In genomic region chr6:116642942-116643341, GRCm38 (mm10) we compare ENCODE assay signal across 23 mouse cellular contexts. TPM values are rescaled to one million over a fixed set of nuclear protein-coding genes. Genes with fewer than 3 reads are reported as not detected.
DNase-seq lines count a peak whose midpoint lies in the region; ATAC-seq lines count a peak whose summit lies in the region.
"Had no signal": no experiment of that assay in that cellular context is flagged by ENCODE, and none has a peak within 500 bp of the region (broad histone marks: within the 10 kb centered on the region; RNA-seq: fewer than 3 reads in every experiment).

No protein-coding gene starts in this region.

- no peak overlapping the region for H3K4me3 ChIP-seq in heart, embryonic 16.5 days (ENCODE audit: low read length)
- no peak overlapping the region for H3K4me3 ChIP-seq in brown adipose tissue, adult 24 weeks (ENCODE audit: insufficient read depth, low read depth, low read length)
- no peak overlapping the region for H3K4me3 ChIP-seq in forebrain, embryonic 10.5 days
- H3K4me3 ChIP-seq: forebrain, embryonic 12.5 days; hindbrain, embryonic 12.5 days; kidney, embryonic 15.5 days; liver, embryonic 15.5 days; neural tube, embryonic 12.5 days had no signal

- no peak overlapping the region for H3K4me2 ChIP-seq in heart, embryonic 16.5 days (ENCODE audit: low read depth, low read length)
- H3K4me2 ChIP-seq: forebrain, embryonic 12.5 days; hindbrain, embryonic 12.5 days; kidney, embryonic 15.5 days; liver, embryonic 15.5 days; neural tube, embryonic 12.5 days had no signal

- 79% methylated on average over 11 of the region's 11 CpGs for WGBS in heart, embryonic 16.5 days
- WGBS in forebrain, embryonic 10.5 days = 90% methylated on average over 11 of the region's 11 CpGs

- no peak for DNase-seq in heart, postnatal 4 days
- peak; percentile 71 to 81 for DNase-seq in frontal cortex, postnatal 36 days (ENCODE audit: low spot score in 2 of 2)
- peak; percentile 51 for DNase-seq in right cerebral cortex, postnatal 14 days
- DNase-seq in forebrain, embryonic 10.5 days (ENCODE audit: extremely low spot score, low spot score) = no peak
- no peak for DNase-seq in cerebellum, adult 11-12 months
- DNase-seq: cerebellum, postnatal 25 days; layer of hippocampus, postnatal 36 days; lung, postnatal 10 days had no signal

- peaks cover 47% of the 10 kb centered on the region for H3K4me1 ChIP-seq in heart, embryonic 16.5 days (ENCODE audit: control insufficient read depth, insufficient read depth, low read length)
- H3K4me1 ChIP-seq in brown adipose tissue, adult 24 weeks (ENCODE audit: control insufficient read depth, insufficient read depth, insufficient read length, low read length) = peaks cover 50% of the 10 kb centered on the region
- H3K4me1 ChIP-seq in forebrain, embryonic 10.5 days = no peaks in the 10 kb centered on the region
- H3K4me1 ChIP-seq: forebrain, embryonic 12.5 days; hindbrain, embryonic 12.5 days; neural tube, embryonic 12.5 days had no signal

- peak overlapping the region; percentile 78 for H3K27ac ChIP-seq in heart, embryonic 16.5 days (ENCODE audit: low read length)
- H3K27ac ChIP-seq in brown adipose tissue, adult 24 weeks (replicated peaks; ENCODE audit: low read depth, low read length) = peak overlapping the region; percentile 99
- no peak overlapping the region for H3K27ac ChIP-seq in forebrain, embryonic 10.5 days
- H3K27ac ChIP-seq: forebrain, embryonic 12.5 days; hindbrain, embryonic 12.5 days; kidney, embryonic 15.5 days; liver, embryonic 15.5 days; neural tube, embryonic 12.5 days had no signal

- no peaks in the 10 kb centered on the region for H3K36me3 ChIP-seq in heart, embryonic 16.5 days (ENCODE audit: control insufficient read depth, insufficient read depth)
- no peaks in the 10 kb centered on the region for H3K36me3 ChIP-seq in forebrain, embryonic 10.5 days (replicated peaks)
- H3K36me3 ChIP-seq: kidney, embryonic 15.5 days; liver, embryonic 15.5 days had no signal

- no peak for ATAC-seq in heart, embryonic 16.5 days (replicated peaks; ENCODE audit: extremely low read depth, insufficient read depth, low FRiP score)

- no peaks in the 10 kb centered on the region for H3K9me3 ChIP-seq in heart, embryonic 16.5 days (replicated peaks; ENCODE audit: control insufficient read depth, low read length)
- H3K9me3 ChIP-seq in forebrain, embryonic 10.5 days = no peaks in the 10 kb centered on the region
- H3K9me3 ChIP-seq: forebrain, embryonic 12.5 days; hindbrain, embryonic 12.5 days; kidney, embryonic 15.5 days; liver, embryonic 15.5 days; neural tube, embryonic 12.5 days had no signal

- no peaks in the 10 kb centered on the region for H3K27me3 ChIP-seq in heart, embryonic 16.5 days (ENCODE audit: control insufficient read depth, insufficient read depth, low read length)
- H3K27me3 ChIP-seq in forebrain, embryonic 10.5 days (ENCODE audit: poor library complexity, severe bottlenecking) = no peaks in the 10 kb centered on the region
- H3K27me3 ChIP-seq: forebrain, embryonic 12.5 days; hindbrain, embryonic 12.5 days; kidney, embryonic 15.5 days; liver, embryonic 15.5 days had no signal

- no peak overlapping the region for H3K9ac ChIP-seq in heart, embryonic 16.5 days (ENCODE audit: low read length)
- H3K9ac ChIP-seq: forebrain, embryonic 12.5 days; hindbrain, embryonic 12.5 days; kidney, embryonic 15.5 days; liver, embryonic 15.5 days; neural tube, embryonic 12.5 days had no signal

RNA-seq across cellular contexts. Expression of gene Depp1, which starts 7.5 kb away (rescaled TPM):
- 65.7 and 68.9 TPM in 2 replicates for polyA plus RNA-seq in heart, embryonic 16.5 days (2015; fragmentation: Nextera tagmentation; extraction: Ambion mirVana)
- 10 to 100 TPM; 36.8 to 42.9 TPM for total RNA-seq in heart, postnatal 4 days (2021)
- polyA plus RNA-seq in brown adipose tissue, adult 24 weeks (2012; ENCODE audit: insufficient read depth, insufficient read length, missing spikeins) = 39.6 and 45.2 TPM in 2 replicates
- 5.4 and 6.7 TPM in 2 replicates for polyA plus RNA-seq in forebrain, embryonic 10.5 days (2016; fragmentation: Nextera tagmentation; extraction: Ambion mirVana)
- total RNA-seq: megakaryocyte-erythroid progenitor cell, adult 5-6 weeks had no signal

RNA-seq across cellular contexts. Expression of gene Zfp422, which starts 14.1 kb away (rescaled TPM):
- polyA plus RNA-seq in heart, embryonic 16.5 days (2015; fragmentation: Nextera tagmentation; extraction: Ambion mirVana) = 78.8 and 89.8 TPM in 2 replicates
- 10 to 100 TPM; 36.7 to 43.5 TPM for total RNA-seq in heart, postnatal 4 days (2021)
- 10.3 and 10.9 TPM in 2 replicates for polyA plus RNA-seq in brown adipose tissue, adult 24 weeks (2012; ENCODE audit: insufficient read depth, insufficient read length, missing spikeins)
- 299 and 311 TPM in 2 replicates for polyA plus RNA-seq in forebrain, embryonic 10.5 days (2016; fragmentation: Nextera tagmentation; extraction: Ambion mirVana)

RNA-seq across cellular contexts. Expression of gene Rassf4, which starts 30.8 kb away (rescaled TPM):
- polyA plus RNA-seq in heart, embryonic 16.5 days (2015; fragmentation: Nextera tagmentation; extraction: Ambion mirVana) = 6.2 and 6.5 TPM in 2 replicates
- total RNA-seq in heart, postnatal 4 days (2021) = 1 to 10 TPM; 5.4 to 6.3 TPM
- polyA plus RNA-seq in brown adipose tissue, adult 24 weeks (2012; ENCODE audit: insufficient read depth, insufficient read length, missing spikeins) = 3.6 and 4.2 TPM in 2 replicates
- 12.1 and 15.2 TPM in 2 replicates for polyA plus RNA-seq in forebrain, embryonic 10.5 days (2016; fragmentation: Nextera tagmentation; extraction: Ambion mirVana)

RNA-seq across cellular contexts. Expression of gene Olfr215, which starts 58.9 kb away (rescaled TPM):
- not detected in 2 replicates for polyA plus RNA-seq in heart, embryonic 16.5 days (2015; fragmentation: Nextera tagmentation; extraction: Ambion mirVana)
- not detected for total RNA-seq in heart, postnatal 4 days (2021)
- polyA plus RNA-seq in brown adipose tissue, adult 24 weeks (2012; ENCODE audit: insufficient read depth, insufficient read length, missing spikeins) = not detected in 2 replicates
- polyA plus RNA-seq in forebrain, embryonic 10.5 days (2016; fragmentation: Nextera tagmentation; extraction: Ambion mirVana) = not detected in 2 replicates
- total RNA-seq: adrenal gland, postnatal 4 days; ES-E14; gastrocnemius, adult 8-10 months; layer of hippocampus, adult 18-20 months; layer of hippocampus, postnatal 36 days; megakaryocyte-erythroid progenitor cell, adult 5-6 weeks had no signal
- polyA plus RNA-seq: forebrain, embryonic 12.5 days; hindbrain, embryonic 12.5 days; intestine, embryonic 14.5 days; kidney, embryonic 15.5 days; limb, embryonic 14.5 days; liver, embryonic 15.5 days; neural tube, embryonic 12.5 days; thymus, postnatal 0 days had no signal

Comparison
In these comparisons a context has a peak if more than half of its experiments do, and no peak if none do; other contexts are left out.
1. DNase-seq: peak in frontal cortex, postnatal 36 days (2 of 2) and right cerebral cortex, postnatal 14 days (single experiment); none in heart, postnatal 4 days (single experiment), forebrain, embryonic 10.5 days (single experiment) and cerebellum, adult 11-12 months (single experiment).